Mouse (Mus musculus) mammary gland, adult 2 months (tissue): ENCODE measurements around the gene Ptprq. TPM values are rescaled to one million over a fixed set of nuclear protein-coding genes. Genes with fewer than 3 reads are reported as not detected.

Experiments
- polyA plus RNA-seq: library from polyadenylated mRNA; depleted of rRNA; stranded (reverse); fragments of >200 nt; gene quantifications from 2 replicates; pipeline ENCODE4 v1.2.3, GENCODE M21; 2012; ENCODE audit warnings: low replicate concordance; rRNA removed

The Ptprq gene
- not detected in 2 replicates for polyA plus RNA-seq

GRCm38 (mm10) chr10:107719806-107720205 is at the start of gene Ptprq:
Ptprq (minus strand) TSS chr10:107720051.

GRCm38 (mm10) chr10:107494568-107494967 is 225.3 kb downstream of the Ptprq start, which contains the start of gene Myf6:
Myf6 (minus strand) TSS chr10:107494737.

GRCm38 (mm10) chr10:107485870-107486269 is 234.0 kb downstream of the Ptprq start, which contains the start of gene Myf5:
Myf5 (minus strand) TSS chr10:107486134.

Other genes with a start within 250 kb of the Ptprq start
- 0.60 TPM in 1 of 2 replicates, not detected in the other for gene Myf5, start 233.9 kb downstream of the Ptprq start, polyA plus RNA-seq
- gene Myf6, start 225.3 kb downstream of the Ptprq start, polyA plus RNA-seq, result 8.9 TPM in 1 of 2 replicates, not detected in the other
- 0.02 and 0.03 TPM in 2 replicates for gene Otogl, start 192.1 kb upstream of the Ptprq start, polyA plus RNA-seq